ENCODE assay signal across 8 mouse cellular contexts in genomic region chr16:32165281-32165821, GRCm38 (mm10). TPM values are rescaled to one million over a fixed set of nuclear protein-coding genes. Genes with fewer than 3 reads are reported as not detected.
A peak's percentile ranks its signal among the peaks of the same experiment; 100 is the strongest.
DNase-seq lines count a peak whose midpoint lies in the region; ATAC-seq and TF ChIP-seq lines count a peak whose summit lies in the region.

Nrros (minus strand) TSS chr16:32165594.

- H3K9ac ChIP-seq in kidney, embryonic 14.5 days (ENCODE audit: low read depth, low read length): peak within 1 kb of the TSS; percentile 58
- peak within 1 kb of the TSS; percentile 84 for H3K9ac ChIP-seq in liver, embryonic 14.5 days (replicated peaks)

- H3K9me3 ChIP-seq in kidney, embryonic 14.5 days (ENCODE audit: control insufficient read depth, low read length): no peaks in the 10 kb centered on the region
- H3K9me3 ChIP-seq in liver, embryonic 14.5 days (ENCODE audit: control insufficient read depth, low read length): no peaks in the 10 kb centered on the region

- DNase-seq in urinary bladder, adult 2 months (ENCODE audit: low spot score): no peak
- DNase-seq in urinary bladder, postnatal 25 days (ENCODE audit: low spot score): no peak
- DNase-seq in embryo, embryonic 10.5 days (ENCODE audit: low spot score): peak; percentile 57
- DNase-seq in heart, adult 8-10 months (ENCODE audit: low spot score): peak; percentile 72
- peak; percentile 55 to 56 (median 56) for DNase-seq in liver, embryonic 14.5 days (ENCODE audit: low read depth in 3 of 3, low spot score in 3 of 3)
- DNase-seq in natural killer cell, adult 2 months (ENCODE audit: low spot score in 2 of 2): peak; percentile 72 to 81
- DNase-seq in telencephalon, adult 2 months (ENCODE audit: low read depth, low spot score): peak; percentile 67

- H3K27ac ChIP-seq in kidney, embryonic 14.5 days (ENCODE audit: low read depth, low read length): peak within 1 kb of the TSS; percentile 17; the same call in 1 of the 2 replicates
- H3K27ac ChIP-seq in liver, embryonic 14.5 days: peak within 1 kb of the TSS; percentile 31

- H3K36me3 ChIP-seq in kidney, embryonic 14.5 days (ENCODE audit: control insufficient read depth, insufficient read depth, low read length): no peaks in the 10 kb centered on the region
- no peaks in the 10 kb centered on the region for H3K36me3 ChIP-seq in liver, embryonic 14.5 days (replicated peaks; ENCODE audit: control insufficient read depth, insufficient read depth, low read depth)

- H3K4me3 ChIP-seq in kidney, embryonic 14.5 days (ENCODE audit: low read length): peak within 1 kb of the TSS; percentile 43
- H3K4me3 ChIP-seq in liver, embryonic 14.5 days (ENCODE audit: insufficient read depth in 1 of 2, low read depth in 2 of 2, low read length in 2 of 2): peak within 1 kb of the TSS; percentile 57 to 67

- no peak for TF ChIP-seq CTCF in liver, embryonic 14.5 days (IDR thresholded peaks at IDR 0.05; ENCODE audit: low read depth)

- H3K4me1 ChIP-seq in kidney, embryonic 14.5 days (ENCODE audit: control insufficient read depth, insufficient read depth, low read length): 0 out of 2 replicates have a peak, but pooled peaks cover 12% of the 10 kb centered on the region
- peaks cover 14 to 18% of the 10 kb centered on the region in 2 experiments for H3K4me1 ChIP-seq in liver, embryonic 14.5 days (replicated peaks; ENCODE audit: control insufficient read depth in 2 of 2, insufficient read depth in 2 of 2, low read length in 1 of 2)

- no peaks in the 10 kb centered on the region for H3K27me3 ChIP-seq in kidney, embryonic 14.5 days (ENCODE audit: control insufficient read depth, insufficient read depth, low read length)
- no peaks in the 10 kb centered on the region for H3K27me3 ChIP-seq in liver, embryonic 14.5 days (ENCODE audit: control insufficient read depth, insufficient read depth, low read length)

- peak within 1 kb of the TSS; percentile 74 for H3K4me2 ChIP-seq in kidney, embryonic 14.5 days (replicated peaks; ENCODE audit: low read depth, low read length)
- H3K4me2 ChIP-seq in liver, embryonic 14.5 days (ENCODE audit: low read depth): peak within 1 kb of the TSS; percentile 92

- WGBS in kidney, embryonic 14.5 days: 2% methylated on average over 25 of the region's 25 CpGs
- under 1% methylated on average over 25 of the region's 25 CpGs for WGBS in liver, embryonic 14.5 days (ENCODE audit: insufficient replicate concordance)

- 0 out of 2 replicates have a peak, but pooled peaks have one; percentile 25 for TF ChIP-seq EP300 in liver, embryonic 14.5 days (IDR thresholded peaks at IDR 0.05; ENCODE audit: low read depth)

- ATAC-seq in kidney, embryonic 14.5 days (ENCODE audit: low FRiP score, low TSS enrichment): peak; percentile 47; the same call in 1 of the 2 replicates
- peak; percentile 80 for ATAC-seq in liver, embryonic 14.5 days (ENCODE audit: insufficient read depth)

RNA-seq across cellular contexts. Expression of gene Nrros, which starts in this region (rescaled TPM):
- polyA plus RNA-seq in urinary bladder, adult 2 months (2012; rRNA removed): 19.4 TPM in 2 replicates
- total RNA-seq in heart, adult 8-10 months (2022): 1 to 10 TPM; 3.5 to 4.6 (median 3.5) TPM
- 14.4 and 18.7 TPM in 2 replicates for polyA plus RNA-seq in kidney, embryonic 14.5 days (2014; fragmentation: Nextera tagmentation; extraction: Ambion mirVana)
- 11.6 and 13.2 TPM in 2 replicates for polyA plus RNA-seq in liver, embryonic 14.5 days (2012; rRNA removed)
- 18.8 and 18.9 TPM in 2 replicates for polyA plus RNA-seq in liver, embryonic 14.5 days (2014; fragmentation: Nextera tagmentation; extraction: Ambion mirVana)

Comparison
In these comparisons a context has a peak if more than half of its experiments do, and no peak if none do; other contexts are left out.
1. DNase-seq: peak in embryo, embryonic 10.5 days (single experiment), heart, adult 8-10 months (single experiment), liver, embryonic 14.5 days (3 of 3), natural killer cell, adult 2 months (2 of 2) and telencephalon, adult 2 months (single experiment); none in urinary bladder, adult 2 months (single experiment) and urinary bladder, postnatal 25 days (single experiment).